Mouse (Mus musculus): ENCODE measurements around the gene Gm9844.
A peak's percentile ranks its signal among the peaks of the same experiment; 100 is the strongest.
"Not testable (repeated sequence)": the region's sequence is repeated elsewhere in the genome, so short reads cannot be mapped to it uniquely, and the experiment has no call there.

Gm9844 gene

DNA sequence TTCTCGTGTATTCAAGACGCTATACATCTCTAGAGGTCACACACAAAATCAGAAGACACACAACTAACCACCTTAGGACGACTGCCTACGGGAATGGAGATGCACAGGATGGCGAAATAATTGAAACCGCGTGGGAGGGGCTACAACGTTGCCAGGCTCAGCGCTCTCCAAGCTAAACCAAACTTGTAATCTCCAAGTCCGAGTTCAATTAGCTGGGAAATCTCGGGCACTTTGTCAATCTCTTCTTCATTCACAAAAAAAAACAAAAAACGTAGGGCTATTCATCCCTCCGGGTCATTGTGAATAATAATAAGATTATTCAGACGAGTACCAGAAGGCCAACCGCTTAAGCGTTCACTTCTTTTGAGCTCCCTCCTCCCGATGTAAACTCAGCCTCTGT lies 7.1 kb downstream of the Gm9844 start:
- DNase-seq (ENCODE audit: inconsistent age in 2 of 2, low spot score in 1 of 2): no peak

DNA sequence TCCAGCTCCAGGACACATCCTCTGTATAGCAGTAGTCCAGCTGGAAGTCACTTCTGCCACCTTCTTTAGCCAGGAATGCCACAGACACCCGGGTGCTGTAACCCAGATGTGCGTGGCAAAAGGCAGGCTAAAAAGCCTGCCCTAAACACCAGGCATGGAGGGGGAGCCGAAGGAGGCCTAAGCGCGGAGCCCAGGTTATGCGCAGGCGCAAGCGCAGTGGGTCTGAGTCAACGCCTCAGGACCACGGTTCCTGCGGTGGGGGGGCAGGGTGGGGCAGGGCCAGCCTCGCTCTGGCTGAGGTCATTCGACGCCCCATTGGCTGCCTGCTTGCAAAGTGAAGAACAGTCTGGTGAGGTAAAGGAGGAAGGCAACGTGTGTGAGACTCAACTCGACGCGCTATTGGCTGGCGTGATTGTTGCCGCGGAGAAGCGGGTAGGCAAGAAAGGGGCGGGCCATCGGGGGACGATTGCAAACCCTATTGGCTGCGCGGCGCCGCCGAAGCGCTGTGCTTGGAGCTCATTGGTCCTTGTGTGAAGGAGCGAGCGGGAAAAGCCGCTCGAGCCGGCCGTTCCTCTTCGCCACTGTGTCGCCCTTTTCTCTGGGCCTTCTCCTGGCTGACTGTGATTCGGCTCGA lies 7.6 kb downstream of the Gm9844 start, which contains the start of the genes Lypd4 and Dmrtc2:
Lypd4 (minus strand) TSS at position 410 of the 634 bp plus-strand sequence.
Dmrtc2 (plus strand) TSS at position 526 of the 634 bp plus-strand sequence.
- no peak for DNase-seq (ENCODE audit: inconsistent age in 2 of 2, low spot score in 1 of 2)

DNA sequence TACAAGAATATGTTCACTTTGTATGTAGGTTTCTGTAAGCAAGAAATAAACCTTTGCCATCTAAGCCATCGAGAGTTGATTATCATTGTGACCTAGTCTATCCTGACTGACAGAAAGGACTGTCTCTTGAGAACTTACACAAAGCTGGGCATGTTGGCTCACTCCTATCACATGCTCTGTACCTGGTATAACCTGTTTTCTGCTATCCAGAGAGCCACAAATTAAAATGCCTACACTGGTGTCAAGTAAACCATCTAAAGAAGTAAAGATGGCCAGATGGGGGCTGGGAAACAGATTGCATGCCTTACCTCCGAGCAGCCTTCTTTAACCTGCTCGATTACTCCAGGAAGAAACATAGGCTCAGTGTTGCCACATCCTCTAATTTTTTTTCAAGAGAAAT lies 15.6 kb downstream of the Gm9844 start:
- no peak for DNase-seq (ENCODE audit: inconsistent age in 2 of 2, low spot score in 1 of 2)

DNA sequence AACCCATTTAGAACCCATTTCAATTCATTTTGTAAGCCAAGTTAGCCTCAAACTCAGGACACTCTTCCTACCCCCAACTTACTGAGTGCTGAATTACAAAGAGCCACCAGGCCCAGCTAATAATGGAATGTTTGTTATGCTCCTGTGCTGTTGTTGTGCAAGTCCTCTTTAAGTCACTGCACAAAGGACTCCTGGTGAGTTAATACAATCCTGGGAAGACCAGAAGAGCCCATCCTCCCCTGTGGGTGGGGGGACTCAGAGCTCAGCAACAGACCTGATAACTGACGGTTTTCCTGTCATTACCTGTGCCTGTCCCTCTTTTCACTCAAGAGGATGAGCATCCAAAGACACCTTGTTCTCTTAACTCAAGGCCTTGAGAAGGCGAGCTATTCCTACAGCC lies 17.6 kb downstream of the Gm9844 start:
- DNase-seq (ENCODE audit: inconsistent age in 2 of 2, low spot score in 1 of 2): no peak

DNA sequence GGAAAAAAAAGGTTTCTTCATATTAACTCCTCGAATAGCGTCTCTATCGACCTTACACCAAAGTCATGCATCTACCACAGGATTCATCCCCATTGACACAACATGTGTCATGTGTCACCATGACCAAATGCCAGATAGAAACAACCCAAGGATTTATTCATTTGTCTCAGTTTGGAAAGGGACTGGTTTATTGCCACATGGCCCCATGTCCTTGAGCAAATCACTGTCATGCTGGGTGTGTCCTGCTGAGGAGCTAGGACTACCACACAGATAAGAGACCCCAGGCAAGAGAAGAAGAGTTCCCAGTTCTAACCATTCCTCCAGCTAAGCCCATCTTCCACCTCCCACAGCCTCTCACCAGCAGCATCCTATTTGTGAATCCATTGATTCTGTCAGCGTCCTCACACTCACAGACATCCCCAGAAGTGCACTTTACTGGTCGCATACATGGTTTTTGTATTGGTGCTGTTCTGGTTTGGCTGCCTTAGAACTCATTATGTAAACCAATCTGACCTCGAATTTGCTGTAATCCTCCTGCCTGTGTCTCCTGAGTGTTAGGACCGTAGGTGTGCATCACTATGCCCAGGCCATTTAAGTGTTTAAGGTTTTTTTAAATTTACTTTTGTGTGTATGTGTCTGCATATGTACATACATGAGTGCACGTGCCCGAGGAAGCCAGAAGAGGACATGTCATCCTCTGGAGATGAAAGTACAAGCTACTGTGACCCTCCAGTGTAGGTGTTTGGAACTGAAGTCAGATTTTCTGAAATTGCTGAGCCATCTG lies 20.6 kb downstream of the Gm9844 start:
- DNase-seq (ENCODE audit: inconsistent age in 2 of 2, low spot score in 1 of 2): peak; percentile 56 to 86

DNA sequence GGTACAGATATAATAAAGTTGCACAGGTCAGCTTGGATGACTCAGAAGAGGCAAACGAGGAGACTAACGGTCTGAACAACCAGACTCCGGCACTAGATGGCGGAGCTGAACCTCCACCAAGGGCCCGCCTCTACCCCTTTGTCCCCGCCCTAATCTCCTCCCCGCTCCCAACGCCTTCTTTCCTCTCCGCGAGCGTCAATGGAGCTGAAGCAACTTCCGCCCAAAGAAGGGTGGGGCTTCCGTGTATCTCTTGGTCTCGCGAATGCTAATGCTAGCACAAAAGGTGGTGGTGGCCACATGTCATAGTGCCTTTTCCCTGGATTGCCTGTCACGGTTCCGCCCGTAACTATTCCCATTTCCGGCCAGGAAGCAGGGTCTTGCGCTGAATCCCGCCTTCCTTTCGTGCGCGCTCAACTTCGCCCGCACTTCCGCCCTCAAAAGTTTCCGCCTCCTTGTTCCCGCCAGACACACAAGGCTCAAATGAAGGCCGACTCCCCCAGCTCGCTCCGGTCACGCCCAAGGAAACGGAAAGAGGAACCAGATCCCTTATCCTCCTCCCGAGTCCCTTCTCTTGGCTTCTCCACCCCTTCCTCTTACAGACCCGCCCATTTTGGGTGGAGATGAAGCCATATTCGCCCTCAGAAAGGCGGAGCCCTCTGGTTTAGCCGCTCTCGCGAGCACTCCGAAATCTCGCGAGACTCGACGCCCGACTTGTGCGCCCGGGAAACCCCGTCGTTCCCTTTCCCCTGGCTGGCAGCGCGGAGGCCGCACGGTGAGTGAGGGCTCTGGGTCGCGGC lies 22.1 kb downstream of the Gm9844 start, which contains the start of gene Rps19:
Rps19 (plus strand) TSS at position 476 of the 797 bp plus-strand sequence.
- DNase-seq (ENCODE audit: inconsistent age in 2 of 2, low spot score in 1 of 2): peak; percentile 99 to 100

DNA sequence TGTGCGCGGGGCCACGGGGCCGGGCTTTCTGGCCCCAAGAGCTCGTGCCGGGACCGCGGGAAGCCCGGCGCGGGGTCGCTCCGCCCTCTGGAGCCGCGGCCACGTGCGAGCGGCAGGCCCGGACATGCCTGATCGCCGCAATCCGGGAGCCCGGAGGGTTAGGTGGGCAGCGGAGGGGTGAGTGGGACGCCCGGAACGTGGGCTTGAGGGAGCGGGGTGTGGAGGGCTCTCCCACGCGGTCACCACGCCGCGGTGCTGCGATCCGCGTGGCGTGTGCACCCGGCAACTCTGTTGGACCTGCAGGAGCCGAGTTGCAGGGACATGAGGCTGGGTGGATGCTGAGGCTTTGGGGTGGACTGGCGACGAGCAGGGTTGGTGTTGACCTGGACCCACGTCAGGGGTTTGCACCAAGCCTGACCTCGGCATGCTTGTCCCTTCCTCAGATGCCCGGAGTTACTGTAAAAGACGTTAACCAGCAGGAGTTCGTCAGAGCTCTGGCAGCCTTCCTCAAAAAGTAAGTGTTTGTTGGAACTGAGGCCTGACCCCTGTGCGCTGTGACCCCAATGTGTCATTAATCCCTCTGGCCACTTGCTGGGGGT lies 22.8 kb downstream of the Gm9844 start:
- no peak for DNase-seq (ENCODE audit: inconsistent age in 2 of 2, low spot score in 1 of 2)

DNA sequence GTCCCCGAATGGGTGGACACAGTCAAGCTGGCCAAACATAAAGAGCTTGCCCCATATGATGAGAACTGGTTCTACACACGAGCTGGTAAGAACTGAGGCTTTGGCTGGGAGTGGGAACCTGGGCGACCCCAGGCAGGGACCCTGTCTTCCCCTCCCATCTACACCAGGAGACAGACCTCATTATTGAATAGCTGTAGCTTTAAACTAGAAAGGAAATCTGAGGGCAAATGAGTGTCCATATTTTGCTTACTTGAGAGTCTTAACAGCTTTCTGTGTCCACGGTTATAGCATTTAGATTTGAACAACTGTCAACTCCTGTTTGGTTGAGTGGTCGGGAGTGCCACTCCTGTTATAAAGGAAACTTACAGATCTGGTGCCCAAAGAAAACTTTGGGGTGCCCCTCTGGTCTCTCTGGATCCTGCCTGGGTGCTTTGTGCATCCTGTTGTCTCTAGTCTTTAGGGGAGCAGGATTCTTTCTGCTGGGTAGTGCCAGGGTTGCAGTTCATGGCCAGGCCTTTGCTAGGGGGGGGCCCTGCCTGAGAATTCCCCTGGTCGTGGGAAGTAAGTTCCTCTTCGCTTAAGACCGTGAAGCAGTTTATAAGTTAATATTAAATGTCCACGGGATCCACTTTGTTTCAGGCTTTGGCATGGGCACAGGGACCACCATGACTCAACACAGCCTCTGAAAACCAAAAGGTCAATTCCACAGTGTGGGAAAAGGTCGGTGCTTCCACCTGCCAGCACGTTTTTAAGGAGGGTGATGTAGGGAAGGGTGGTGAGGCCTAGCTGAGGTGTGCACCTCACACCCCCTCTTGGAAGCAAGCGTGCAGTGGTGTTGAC lies 23.7 kb downstream of the Gm9844 start:
- peak in 1 of 2 experiments; percentile 55 for DNase-seq (ENCODE audit: inconsistent age in 2 of 2, low spot score in 1 of 2)

DNA sequence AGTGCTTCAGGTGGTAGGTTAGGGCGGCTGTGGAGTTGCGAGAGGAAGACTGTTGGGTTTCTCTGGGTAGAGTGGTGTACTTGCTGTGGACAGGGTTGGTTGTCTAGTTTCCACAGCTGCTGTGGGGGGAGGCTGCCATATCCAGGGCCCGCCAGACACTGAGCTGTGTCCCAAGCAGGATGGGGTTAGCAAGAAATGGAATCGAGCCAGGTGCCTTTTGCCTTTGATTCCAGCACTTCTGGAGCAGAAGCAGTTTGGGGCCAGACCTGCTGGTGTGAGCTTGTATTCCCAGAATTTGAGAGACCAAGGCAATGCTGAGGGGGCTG lies 24.3 kb downstream of the Gm9844 start:
- peak in 1 of 2 experiments; percentile 70 for DNase-seq (ENCODE audit: inconsistent age in 2 of 2, low spot score in 1 of 2)

DNA sequence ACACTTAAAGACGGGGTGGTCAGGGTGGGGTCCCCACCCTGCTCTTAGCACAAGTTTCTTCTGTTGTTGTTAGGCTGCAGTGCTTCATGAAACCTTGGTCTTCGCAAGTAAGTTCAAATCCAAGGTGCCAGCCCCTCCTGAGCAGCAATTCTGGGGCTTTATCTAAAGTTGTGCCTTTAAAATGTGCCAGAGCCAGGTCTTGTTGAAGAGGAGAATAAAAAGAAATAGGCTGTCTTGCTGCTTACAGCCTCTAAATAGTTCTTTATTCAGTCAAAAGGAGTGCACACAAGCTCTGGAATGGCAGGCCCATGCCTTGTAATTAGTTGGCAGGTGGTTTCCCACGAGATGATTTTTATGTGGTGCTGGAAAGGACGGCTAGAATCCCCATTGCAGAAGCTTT lies 25.1 kb downstream of the Gm9844 start:
- DNase-seq (ENCODE audit: inconsistent age in 2 of 2, low spot score in 1 of 2): no peak

DNA sequence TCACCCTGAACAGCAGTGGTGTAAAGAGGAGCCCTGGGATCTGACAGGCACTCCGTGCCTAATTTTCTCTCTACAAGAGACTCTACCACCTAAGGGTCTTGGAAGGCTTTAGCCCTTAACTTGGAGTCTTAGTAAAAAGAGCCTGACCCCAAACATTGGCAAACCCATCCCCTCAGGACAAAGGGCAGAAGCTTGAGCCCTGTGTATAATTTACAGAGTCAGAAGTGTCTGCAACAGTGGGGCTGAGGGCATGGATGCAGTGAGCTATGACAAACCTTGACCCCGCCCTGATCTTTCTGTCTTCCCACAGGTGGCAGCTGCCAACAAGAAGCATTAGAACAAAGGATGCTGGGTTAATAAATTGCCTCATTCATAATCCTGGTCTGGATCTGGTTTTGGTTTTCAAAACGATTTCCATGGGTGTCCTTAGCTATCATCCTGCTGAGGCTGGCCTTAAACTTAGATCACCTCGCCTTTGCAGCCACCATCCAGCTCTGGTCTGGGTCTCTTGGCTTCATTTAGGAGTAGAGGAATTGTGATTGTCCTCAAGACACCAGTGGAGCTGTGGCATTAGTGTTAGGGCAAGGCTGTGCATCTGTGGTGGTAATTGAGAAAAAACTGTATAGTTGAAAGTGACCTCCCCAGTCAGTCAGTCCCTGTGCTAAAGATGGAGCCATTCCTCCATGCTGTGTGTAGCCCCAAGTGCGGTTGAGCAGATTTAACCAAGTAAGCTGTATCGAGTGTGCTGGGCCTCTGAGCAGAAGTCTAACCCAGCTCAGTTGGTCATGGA lies 27.6 kb downstream of the Gm9844 start:
- DNase-seq (ENCODE audit: inconsistent age in 2 of 2, low spot score in 1 of 2): no peak

DNA sequence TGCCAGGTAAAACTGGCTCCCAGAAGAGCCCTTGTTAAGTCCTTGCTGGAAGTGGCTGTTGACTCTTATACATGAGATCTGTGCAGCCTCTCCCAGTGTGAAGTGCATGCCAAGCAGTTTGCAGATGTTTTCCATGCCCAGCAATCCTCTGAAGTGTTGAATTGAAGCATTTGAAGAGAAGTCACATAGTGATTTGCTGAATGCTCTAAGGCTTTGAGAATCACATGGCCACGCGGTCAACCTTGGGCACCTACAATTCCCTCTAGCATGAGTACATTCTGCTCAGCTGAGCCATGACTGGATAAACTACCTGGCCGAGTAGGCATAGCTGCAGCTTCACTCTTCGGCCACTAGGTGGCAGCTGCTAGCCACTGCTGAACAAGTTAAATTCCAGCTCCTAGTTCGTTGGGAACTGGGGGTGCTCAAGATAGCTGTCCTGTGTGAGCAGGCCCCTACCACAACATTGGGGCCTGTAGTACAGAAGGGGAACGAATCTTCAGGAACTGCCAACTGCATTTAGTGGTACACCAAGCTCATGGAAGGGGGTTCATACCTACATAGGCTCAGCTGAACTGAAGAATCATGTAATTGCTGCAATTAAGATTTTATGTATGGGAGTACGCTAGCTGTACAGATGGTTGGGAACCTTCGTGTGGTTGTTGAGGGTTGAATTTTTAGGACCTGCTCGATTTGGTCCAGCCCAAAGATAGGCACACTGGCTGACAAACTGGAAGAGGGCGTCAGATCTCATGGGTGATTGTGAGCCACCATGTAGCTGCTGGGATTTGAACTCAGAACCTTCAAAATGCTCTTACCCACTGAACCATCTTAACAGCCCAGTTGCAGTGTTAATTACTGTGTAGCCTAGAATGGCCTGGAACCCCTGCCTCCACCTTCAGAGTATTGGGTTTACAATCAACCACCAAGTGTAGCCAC lies 28.5 kb downstream of the Gm9844 start:
- peak; percentile 76 to 91 for DNase-seq (ENCODE audit: inconsistent age in 2 of 2, low spot score in 1 of 2)

DNA sequence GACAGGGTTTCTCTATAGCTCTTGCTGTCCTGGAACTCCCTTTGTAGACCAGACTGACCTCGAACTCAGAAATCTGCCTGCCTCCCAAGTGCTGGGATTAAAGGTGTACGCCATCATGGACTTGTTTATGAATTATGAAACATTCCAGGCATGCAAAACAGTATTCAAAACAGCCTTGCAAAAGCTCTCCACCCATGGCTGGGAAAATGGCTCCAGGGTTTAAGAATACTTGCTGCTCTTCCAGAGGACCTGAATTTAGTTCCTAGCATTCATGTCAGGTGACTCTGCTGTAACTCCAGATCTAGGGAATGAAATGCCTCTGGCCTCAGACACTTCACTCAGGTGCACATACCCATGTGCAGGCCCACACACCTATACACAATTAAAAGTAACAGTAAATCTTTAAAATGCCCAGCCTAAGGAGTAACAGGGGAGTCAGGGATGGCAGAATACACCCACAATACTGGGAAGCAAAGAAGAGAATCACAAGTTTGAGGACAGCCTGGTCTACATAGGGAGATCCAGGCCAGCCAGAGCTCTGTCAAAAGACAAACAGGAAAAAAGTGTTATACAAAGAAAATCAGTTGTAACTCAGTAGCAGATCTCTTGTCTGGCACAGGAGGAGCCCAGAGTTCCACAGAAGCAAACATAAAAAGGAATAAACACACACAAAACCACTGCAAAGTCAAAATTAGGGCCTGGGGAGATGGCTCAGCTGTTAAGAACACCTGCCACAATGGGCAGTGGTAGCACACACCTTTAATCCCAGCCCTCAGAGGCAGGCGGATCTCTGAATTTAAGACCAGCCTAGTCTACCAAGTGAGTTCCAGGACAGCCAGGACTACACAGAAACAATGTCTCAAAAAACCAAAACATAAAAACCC lies 29.5 kb downstream of the Gm9844 start:
- DNase-seq (ENCODE audit: inconsistent age in 2 of 2, low spot score in 1 of 2): no peak

DNA sequence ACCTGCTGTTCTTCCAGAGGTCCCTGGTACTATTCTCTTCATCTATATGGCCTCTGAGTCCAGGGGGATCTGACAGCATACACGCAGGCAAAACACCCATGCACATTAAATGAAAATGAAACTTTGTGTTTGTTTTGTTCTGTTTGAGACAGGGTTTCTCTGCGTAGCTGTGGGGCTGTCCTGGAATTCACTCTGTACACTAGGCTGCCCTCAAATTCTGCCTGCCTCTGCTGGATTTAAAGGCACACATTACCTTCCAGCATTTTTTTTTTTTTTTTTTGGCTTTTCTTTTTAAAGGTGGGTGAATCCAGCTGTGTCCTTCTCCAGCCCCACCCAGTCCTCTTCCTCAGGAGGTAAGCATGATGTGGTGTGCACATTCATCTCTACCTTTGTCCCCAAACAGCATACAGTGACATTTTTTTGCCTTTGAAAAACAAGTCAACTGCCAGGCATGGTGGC lies 30.1 kb downstream of the Gm9844 start:
- no peak for DNase-seq (ENCODE audit: inconsistent age in 2 of 2, low spot score in 1 of 2)

DNA sequence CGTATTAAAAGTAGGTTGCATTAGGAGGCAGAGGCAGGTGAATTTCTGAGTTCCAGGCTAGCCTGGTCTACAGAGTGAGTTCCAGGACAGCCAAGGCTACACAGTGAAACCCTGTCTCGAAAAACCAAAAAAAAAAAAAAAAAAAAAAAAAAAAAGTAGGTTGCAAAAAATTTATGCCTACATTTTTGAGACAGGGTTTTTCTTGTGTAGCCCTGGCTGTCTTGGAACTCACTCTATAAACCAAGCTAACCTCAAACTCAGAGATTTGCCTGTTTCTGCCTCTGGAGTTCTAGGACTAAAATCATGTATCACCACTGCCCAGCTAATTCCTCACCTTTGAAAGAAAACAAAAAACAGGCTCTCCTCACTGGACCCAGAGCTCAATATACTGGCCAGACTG lies 33.7 kb downstream of the Gm9844 start:
- not testable (repeated sequence) for DNase-seq (ENCODE audit: inconsistent age in 2 of 2, low spot score in 1 of 2)

DNA sequence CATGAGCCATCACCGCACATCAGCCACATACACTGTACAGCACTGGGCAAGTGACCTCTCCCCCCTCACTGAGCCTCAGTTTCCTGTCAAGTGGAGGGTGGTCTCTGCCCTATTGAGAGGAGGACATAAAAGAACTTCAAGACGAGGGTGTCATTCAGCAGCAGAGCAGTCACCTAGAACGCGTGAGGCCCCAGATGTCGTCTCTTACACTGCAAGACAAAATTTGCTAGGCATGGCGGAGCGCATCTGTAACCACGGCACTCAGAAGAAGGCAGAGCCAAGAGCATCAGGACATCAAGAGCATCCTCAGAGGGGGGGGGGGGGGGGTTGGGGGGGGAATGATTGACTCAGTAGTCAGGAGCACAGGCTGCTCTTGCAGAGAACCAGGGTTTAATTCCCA lies 34.3 kb downstream of the Gm9844 start:
- DNase-seq (ENCODE audit: inconsistent age in 2 of 2, low spot score in 1 of 2): no peak

DNA sequence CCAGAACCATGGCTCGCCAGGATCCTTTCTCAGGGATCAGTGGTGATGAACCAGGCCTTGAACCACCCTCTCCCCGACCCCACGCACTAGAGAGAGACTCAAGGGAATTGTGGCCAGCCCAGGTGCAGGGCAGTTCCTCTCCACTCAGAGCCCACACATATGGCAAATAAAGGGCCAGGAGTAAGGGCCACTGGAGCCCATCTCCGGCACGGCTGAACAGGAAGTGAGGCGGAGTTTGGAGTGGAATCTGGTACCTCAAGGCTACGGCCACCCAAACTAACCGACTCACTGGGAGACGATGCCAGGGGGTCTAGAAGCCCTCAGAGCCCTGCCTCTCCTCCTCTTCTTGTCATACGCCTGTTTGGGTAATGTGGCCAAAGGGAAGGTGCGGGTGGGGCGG lies 35.2 kb downstream of the Gm9844 start, which contains the start of gene Cd79a:
Cd79a (plus strand) TSS at position 158 of the 400 bp plus-strand sequence.
- no peak for DNase-seq (ENCODE audit: inconsistent age in 2 of 2, low spot score in 1 of 2)
